Mouse (Mus musculus) megakaryocyte-erythroid progenitor cell, adult 5-6 weeks (primary cell): ENCODE measurements around the gene Bbs9. TPM values are rescaled to one million over a fixed set of nuclear protein-coding genes. Genes with fewer than 3 reads are reported as not detected.

Experiments
- ATAC-seq: replicated peaks from 2 replicates; pipeline ENCODE4 v1.8.0; 2016; ENCODE audit warnings: mild to moderate bottlenecking, inconsistent platforms; ENCODE audit not compliant: severe bottlenecking, poor library complexity, low FRiP score, low TSS enrichment
- total RNA-seq, 2 experiments: library from RNA; stranded (forward) in 1 of 2; stranded (reverse) in 1 of 2; fragments of 200-1000, 215-1000 nt in 1 of 2; fragments of >200 nt in 1 of 2; fragmentation: Nextera tagmentation in 1 of 2; gene quantifications; 2 replicates each; pipeline ENCODE4 v1.2.3; 2014 to 2017

Bbs9 gene
- total RNA-seq, 2 experiments from 2014 or later: 20.2 to 25.8 TPM

GRCm38 (mm10) chr9:22466212-22466611 is 9.3 kb upstream of the Bbs9 start:
- ATAC-seq: no peak

DNA sequence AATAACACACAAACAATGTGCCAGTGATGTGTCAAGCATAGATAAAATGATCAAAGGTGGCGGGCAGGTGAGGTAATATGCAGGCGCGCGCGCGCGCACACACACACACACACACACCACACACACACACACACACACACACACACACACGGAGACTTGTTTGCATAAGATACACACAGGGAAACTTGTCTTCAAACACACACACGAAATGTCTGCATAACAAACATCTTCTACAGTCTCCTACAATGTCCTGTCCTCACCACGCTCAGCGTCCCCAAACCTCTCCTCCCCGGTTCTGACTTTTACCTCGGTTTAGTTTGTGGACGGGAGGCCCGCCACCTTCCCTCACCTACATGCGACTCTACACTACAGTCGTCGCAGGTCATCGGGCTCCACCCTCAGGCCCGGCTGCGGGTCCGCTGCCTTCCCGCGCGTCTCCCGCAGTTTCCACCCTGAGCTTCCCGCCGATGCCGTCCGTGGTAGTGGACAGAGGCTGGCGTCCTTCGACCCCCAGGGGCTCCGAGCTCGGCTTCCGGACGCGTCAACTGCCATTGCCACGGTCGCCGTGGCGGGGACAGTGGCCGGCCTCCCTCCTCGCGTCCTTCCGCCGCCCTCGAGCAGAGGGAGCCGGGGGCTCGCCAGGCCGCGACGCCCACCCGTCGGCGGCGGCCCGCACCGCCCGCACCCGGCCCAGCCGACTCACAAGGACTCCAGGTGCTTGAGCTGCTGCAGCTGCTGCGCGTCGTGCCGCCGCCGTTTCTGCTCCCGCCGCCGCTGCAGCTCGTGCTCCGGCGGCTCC is 7.9 kb upstream of the Bbs9 start:
- peak; percentile 56 for ATAC-seq

GRCm38 (mm10) chr9:22468170-22468898 is 7.2 kb upstream of the Bbs9 start:
- ATAC-seq: peak; percentile 77

DNA sequence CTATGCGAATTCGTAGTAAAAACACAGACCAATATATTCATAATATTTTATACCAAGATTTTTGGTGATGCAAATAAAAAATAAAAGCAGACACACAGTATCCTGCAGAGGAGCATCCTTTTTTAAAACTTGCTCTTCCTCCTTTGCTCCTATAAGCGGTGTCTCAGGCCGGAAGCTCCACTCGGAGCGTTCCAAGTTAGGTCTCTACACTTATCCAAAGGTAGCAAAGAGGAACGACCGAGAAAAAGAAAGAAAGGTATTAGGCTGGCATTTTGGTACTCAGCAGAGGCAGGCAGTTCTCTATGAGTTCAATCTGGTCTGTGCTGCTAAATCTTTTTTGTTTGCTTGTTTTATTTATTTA is 6.6 kb upstream of the Bbs9 start:
- ATAC-seq: no peak

- no peak for ATAC-seq
Observed at GRCm38 (mm10) chr9:22469643-22470042, 5.9 kb upstream of the Bbs9 start, which contains the start of gene Rp9. TSS of gene Rp9 (minus strand) at chr9:22469743.

DNA sequence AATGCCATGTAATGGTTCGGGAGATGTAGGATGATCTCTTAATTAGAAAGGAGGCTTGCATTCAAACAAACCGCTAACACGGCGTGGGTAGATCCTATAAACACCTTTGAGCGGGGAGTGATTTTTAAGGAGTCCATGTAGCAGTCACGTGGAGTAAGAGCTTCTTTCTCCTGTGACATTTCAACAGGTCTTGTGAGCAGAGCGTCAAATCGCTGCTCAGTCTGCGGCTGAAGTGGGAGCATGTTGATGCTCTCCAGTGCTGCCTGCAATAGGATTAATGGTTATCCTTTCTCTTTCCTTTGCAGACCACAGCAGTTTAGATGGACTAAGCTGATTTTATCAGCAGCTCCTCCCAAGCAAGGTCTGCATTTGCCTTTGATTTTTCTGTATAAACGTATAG is 750 bp downstream of the Bbs9 start:
- ATAC-seq: peak; percentile 28; the same call in 1 of the 2 replicates

GRCm38 (mm10) chr9:22478946-22479345 is 3.4 kb downstream of the Bbs9 start:
- no peak for ATAC-seq

DNA sequence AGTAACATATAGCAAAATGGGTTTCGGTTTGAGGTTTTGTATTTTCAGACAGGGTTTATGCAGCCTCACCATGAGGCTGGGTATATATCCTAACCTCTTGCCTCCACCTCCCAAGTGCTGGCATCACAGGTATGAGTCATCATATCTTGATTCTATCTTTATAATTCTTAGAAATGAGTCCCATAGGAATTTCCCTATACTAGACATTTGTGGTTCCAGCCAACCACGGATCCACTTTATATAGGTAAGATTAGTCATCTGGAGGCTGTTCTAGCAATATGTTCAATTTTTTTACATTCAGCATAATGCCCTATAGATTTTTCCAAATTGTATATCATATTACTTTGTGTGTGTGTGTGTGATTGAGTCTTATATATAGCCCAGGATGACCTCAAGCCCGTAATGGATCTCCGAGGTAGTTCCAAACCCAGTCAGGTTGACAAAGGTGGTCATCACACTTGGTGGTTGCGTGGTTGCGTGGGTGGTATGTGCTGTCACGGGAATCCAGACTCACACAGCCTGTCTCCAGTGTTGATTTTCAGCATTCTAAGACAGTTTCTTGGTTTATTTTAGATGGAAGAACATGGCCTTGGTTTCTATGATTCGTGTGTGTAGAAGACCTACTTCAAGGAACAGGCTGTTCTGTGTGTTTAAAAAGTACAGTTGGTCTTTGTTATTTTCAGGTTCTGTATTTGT is 8.5 kb downstream of the Bbs9 start:
- no peak for ATAC-seq

- no peak for ATAC-seq
Observed at GRCm38 (mm10) chr9:22484562-22485308, 9.2 kb downstream of the Bbs9 start.

- ATAC-seq: no peak
Observed at GRCm38 (mm10) chr9:22486211-22486610, 10.7 kb downstream of the Bbs9 start.

- ATAC-seq: no peak
Observed at GRCm38 (mm10) chr9:22488963-22489362, 13.4 kb downstream of the Bbs9 start.

GRCm38 (mm10) chr9:22494203-22494807 is 18.8 kb downstream of the Bbs9 start:
- peak; percentile 68; the same call in 1 of the 2 replicates for ATAC-seq

DNA sequence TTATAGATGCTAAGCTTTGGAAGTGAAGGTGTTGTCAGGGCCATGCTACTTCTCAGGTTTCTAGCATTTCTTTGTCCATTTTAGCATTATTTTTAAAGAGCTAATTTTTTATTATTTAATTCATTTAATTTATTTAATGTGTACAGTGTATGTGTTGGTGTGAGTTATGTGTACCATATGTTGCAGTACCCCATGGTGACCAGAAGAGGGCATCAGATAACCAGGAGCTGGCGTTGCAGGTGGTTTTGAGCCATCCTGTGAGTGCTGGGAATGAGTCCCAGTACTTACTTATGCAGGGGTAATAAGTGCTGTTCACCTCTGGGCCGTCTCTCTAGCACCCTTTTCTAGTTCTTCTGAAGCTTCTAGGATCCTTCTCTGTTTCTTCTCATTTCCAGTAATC is 19.6 kb downstream of the Bbs9 start:
- no peak for ATAC-seq

DNA sequence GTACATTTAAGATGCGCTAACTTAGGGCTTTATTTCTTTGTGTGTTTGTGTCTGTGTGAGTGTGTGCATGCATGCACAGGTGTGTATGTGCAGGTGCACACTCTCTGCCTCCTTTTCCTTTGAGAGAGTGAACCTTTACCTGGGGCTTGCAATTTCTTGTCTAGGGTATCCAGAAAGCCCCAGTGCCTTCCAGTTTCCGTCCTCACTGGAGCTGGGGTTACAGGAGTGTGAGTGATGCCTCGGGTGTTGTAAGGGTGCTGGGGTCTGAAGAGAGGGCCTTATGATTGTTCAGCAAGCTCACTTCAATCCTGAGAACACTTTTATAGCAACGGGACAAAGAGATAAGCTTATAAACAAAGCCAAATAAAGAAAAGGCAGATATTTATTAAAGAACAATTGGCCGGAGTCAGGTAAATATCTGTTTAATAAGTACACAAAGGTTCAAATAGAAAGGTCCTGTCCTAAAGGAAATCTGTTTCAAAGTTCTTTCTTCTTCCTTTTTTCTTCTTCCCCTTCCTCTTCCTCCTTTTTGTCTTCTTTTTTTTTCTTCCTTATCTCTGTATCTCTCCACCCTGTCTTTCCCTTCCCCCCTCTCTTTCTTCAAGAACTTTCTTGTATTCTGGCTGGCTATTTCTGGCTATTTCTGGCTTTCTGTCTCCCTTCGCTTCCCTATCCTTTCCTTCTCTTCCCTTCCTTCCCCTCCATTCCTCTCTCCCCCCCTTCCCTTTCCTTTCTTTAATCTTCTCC is 21.7 kb downstream of the Bbs9 start:
- ATAC-seq: no peak

- no peak for ATAC-seq
Observed at GRCm38 (mm10) chr9:22502972-22503371, 27.5 kb downstream of the Bbs9 start.

- ATAC-seq: no peak
Observed at GRCm38 (mm10) chr9:22503581-22503980, 28.1 kb downstream of the Bbs9 start.

- peak; percentile 22; the same call in 1 of the 2 replicates for ATAC-seq
Observed at GRCm38 (mm10) chr9:22505574-22505973, 30.1 kb downstream of the Bbs9 start.

- ATAC-seq: no peak
Observed at GRCm38 (mm10) chr9:22515076-22515475, 39.6 kb downstream of the Bbs9 start.
